Mouse (Mus musculus) forebrain, embryonic 15.5 days (tissue): Measurements from ENCODE around the gene Kxd1. TPM values are rescaled to one million over a fixed set of nuclear protein-coding genes. Genes with fewer than 3 reads are reported as not detected.
"Not testable (repeated sequence)": the region's sequence is repeated elsewhere in the genome, so short reads cannot be mapped to it uniquely, and the experiment has no call there.

Experiments
- ATAC-seq: fragments of 200-750 bp; cut with Nextera tagmentation; replicated peaks from 2 replicates; pipeline ENCODE4 v1.8.0; 2017; ENCODE audit warnings: mild to moderate bottlenecking, moderate TSS enrichment, moderate library complexity
- H3K27ac ChIP-seq: fragments of 300-500 bp; sonication (generic); replicated peaks from 2 replicates; pipeline ENCODE4 v1.5.1; 2015; ENCODE audit warnings: mild to moderate bottlenecking, inconsistent platforms
- H3K27me3 ChIP-seq: fragments of 300-500 bp; sonication (generic); 2 replicates; pipeline ENCODE4 v1.6.1; 2015; ENCODE audit warnings: inconsistent platforms
- H3K36me3 ChIP-seq: fragments of 300-500 bp; sonication (generic); 2 replicates; pipeline ENCODE4 v1.6.1; 2015; ENCODE audit warnings: mild to moderate bottlenecking, inconsistent platforms
- H3K4me1 ChIP-seq: fragments of 300-500 bp; sonication (generic); 2 replicates; pipeline ENCODE4 v1.6.1; 2015; ENCODE audit warnings: inconsistent platforms
- H3K4me2 ChIP-seq: fragments of 300-500 bp; sonication (generic); replicated peaks from 2 replicates; pipeline ENCODE4 v1.6.1; 2015; ENCODE audit warnings: mild to moderate bottlenecking, inconsistent platforms
- H3K4me3 ChIP-seq: fragments of 300-500 bp; sonication (generic); 2 replicates; pipeline ENCODE4 v1.5.1; 2015; ENCODE audit warnings: mild to moderate bottlenecking, inconsistent platforms
- H3K9ac ChIP-seq: fragments of 300-500 bp; sonication (generic); replicated peaks from 2 replicates; pipeline ENCODE4 v1.6.1; 2015; ENCODE audit warnings: mild to moderate bottlenecking, inconsistent platforms
- H3K9me3 ChIP-seq: fragments of 300-500 bp; sonication (generic); 2 replicates; pipeline ENCODE4 v1.6.1; 2016; ENCODE audit warnings: inconsistent platforms
- WGBS: fragments of 180-500 bp; shearing (Covaris S2); methylation state at CpG from one replicate; pipeline ENCODE4 v1.1.7; 2015; ENCODE audit warnings: mixed read lengths; 5-methylcytosine and 5-hydroxymethylcytosine counted together
- polyA plus RNA-seq: library from polyadenylated mRNA; unstranded; fragments of >200 nt; fragmentation: Nextera tagmentation; extraction: Ambion mirVana; gene quantifications from 2 replicates; pipeline ENCODE4 v1.2.1, GENCODE M21; 2015

Kxd1 gene
- polyA plus RNA-seq, 1 experiment from 2014 or later: 49.8 TPM

DNA sequence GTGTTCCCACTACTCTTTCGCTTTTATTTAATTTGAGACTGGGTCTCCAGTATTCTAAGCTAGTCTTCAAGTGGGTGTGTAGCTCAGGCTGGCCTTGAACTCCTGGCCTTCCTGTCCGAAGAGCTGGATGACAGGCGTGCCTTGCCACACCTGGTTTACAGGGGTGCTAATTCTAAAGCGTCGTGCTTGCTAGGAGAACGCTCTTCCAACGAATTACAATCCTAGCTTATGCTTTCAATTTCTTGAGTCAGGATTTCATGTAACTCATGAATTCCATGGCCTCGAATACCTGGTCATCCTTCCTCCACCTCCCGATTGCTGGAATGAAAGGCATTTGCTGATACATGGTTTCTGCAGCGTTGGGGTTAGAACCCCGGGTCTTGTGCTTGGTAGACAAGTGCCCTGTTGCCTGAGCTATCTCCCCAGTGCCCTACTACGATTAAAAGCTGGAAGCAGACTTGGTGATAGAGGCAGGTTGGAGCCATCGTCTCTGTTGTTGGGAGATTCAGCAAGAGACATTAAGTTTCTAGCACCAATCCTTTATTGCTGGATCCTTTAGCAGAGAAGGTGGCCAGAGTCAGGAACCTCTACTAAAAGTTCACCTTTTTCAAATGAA, 534 bp upstream of the Kxd1 start:
- Histone ChIP-seq H3K4me1 (peaks cover 35% of the 10 kb centered on the region), H3K27ac (peak overlapping the region; percentile 84), H3K36me3 (peaks cover 24% of the 10 kb centered on the region), H3K4me3 (peak overlapping the region; percentile 76), H3K9me3 (no peaks in the 10 kb centered on the region), H3K27me3 (no peaks in the 10 kb centered on the region), H3K4me2 (peak overlapping the region; percentile 72), H3K9ac (peak overlapping the region; percentile 91)
- 32% methylated on average over 13 of the region's 13 CpGs for WGBS
- ATAC-seq: no peak

DNA sequence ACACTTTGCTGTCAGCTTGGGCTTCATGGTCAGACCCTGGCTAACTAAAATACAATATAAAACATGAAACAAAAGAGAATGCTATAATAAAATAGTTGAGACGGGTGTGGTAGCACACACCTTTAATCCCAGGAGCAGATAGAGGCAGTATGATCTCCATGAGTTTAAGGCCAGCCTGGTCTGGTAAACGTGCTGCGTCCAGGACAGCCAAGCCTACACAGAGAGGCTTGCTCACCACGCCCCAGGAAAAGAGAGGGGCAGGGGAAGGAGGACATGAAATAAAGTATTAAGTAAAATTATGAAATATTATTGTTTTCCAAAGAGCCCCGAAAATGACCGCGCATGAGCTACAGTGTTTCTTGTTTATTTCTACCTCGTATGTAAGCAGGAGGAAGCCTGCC, 645 bp downstream of the Kxd1 start:
- no peak for ATAC-seq
- Histone ChIP-seq H3K27me3 (no peaks in the 10 kb centered on the region), H3K27ac (peak overlapping the region; percentile 84), H3K36me3 (peaks cover 13% of the 10 kb centered on the region), H3K4me2 (peak overlapping the region; percentile 59), H3K4me1 (peaks cover 41% of the 10 kb centered on the region), H3K9ac (peak overlapping the region; percentile 91), H3K9me3 (no peaks in the 10 kb centered on the region), H3K4me3 (peak overlapping the region; percentile 76)
- WGBS: 2% methylated on average over 8 of the region's 8 CpGs

DNA sequence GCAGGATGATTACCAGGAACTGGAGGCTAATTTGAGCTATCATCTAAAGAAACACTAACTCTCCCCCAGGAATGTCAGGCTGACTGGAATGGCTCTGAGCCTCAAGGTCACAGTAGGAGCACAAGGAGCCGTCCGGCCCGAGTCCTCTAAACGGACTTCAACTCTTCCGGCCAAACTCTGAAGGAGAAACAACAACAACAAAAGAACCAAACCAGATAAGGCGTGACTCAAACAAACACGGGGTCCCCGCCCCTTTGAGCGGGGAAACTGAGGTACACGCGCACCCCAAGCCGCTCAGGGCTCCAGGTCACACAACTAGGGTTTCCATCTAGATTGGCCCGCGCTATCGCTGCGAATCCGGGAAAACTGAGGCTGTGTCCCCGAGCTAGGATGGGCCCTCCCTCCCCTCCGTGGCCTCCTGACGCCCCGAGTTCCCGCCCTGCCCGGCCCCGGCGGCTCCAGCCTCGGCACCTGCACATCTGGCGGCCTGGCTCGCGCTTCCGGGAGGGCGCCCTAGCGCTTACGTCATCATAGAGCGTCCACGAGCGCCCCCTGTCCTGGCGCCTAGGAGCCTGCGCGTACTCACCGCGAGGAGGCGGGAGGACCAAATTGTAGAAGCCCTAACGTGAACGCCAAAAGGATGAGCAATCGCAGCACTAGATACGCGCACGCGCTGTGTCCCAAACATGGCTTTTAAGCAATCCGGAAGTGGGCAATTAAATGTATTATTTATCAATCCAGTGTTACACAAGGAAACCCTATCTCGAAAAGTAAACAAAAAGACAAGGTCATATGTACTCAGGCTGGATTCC, 5.0 kb downstream of the Kxd1 start:
- Histone ChIP-seq H3K4me1 (peaks cover 23% of the 10 kb centered on the region), H3K4me3 (peak overlapping the region; percentile 76), H3K36me3 (peaks cover 5% of the 10 kb centered on the region; the same call in 1 of the 2 replicates), H3K27me3 (no peaks in the 10 kb centered on the region), H3K4me2 (peak overlapping the region; percentile 70), H3K9ac (peak overlapping the region; percentile 78), H3K9me3 (no peaks in the 10 kb centered on the region), H3K27ac (peak overlapping the region; percentile 93)
- WGBS: under 1% methylated on average over 51 of the region's 51 CpGs
- peak; percentile 85 for ATAC-seq

- no peak overlapping the region for H3K9ac ChIP-seq
- no peaks in the 10 kb centered on the region for H3K9me3 ChIP-seq
- H3K4me1 ChIP-seq: peaks cover 14% of the 10 kb centered on the region
- no peak overlapping the region for H3K4me3 ChIP-seq
- no peak overlapping the region for H3K27ac ChIP-seq
- no peaks in the 10 kb centered on the region for H3K27me3 ChIP-seq
- no peak for ATAC-seq
- H3K36me3 ChIP-seq: peaks cover 11% of the 10 kb centered on the region
- WGBS: 66% methylated on average over 2 of the region's 2 CpGs
- no peak overlapping the region for H3K4me2 ChIP-seq
Observed at GRCm38 (mm10) chr8:70519606-70520005, 8.2 kb downstream of the Kxd1 start.

GRCm38 (mm10) chr8:70519043-70519442, 8.7 kb downstream of the Kxd1 start:
- no peak overlapping the region for H3K9ac ChIP-seq
- no peak for ATAC-seq
- no peak overlapping the region for H3K4me2 ChIP-seq
- H3K36me3 ChIP-seq: peaks cover 14% of the 10 kb centered on the region
- 96% methylated on average over 6 of the region's 6 CpGs for WGBS
- peaks cover 14% of the 10 kb centered on the region for H3K4me1 ChIP-seq
- no peaks in the 10 kb centered on the region for H3K9me3 ChIP-seq
- H3K27ac ChIP-seq: no peak overlapping the region
- no peak overlapping the region for H3K4me3 ChIP-seq
- H3K27me3 ChIP-seq: no peaks in the 10 kb centered on the region

GRCm38 (mm10) chr8:70517940-70518643, 9.7 kb downstream of the Kxd1 start:
- Histone ChIP-seq H3K9ac (no peak overlapping the region), H3K4me1 (peaks cover 11% of the 10 kb centered on the region), H3K27ac (no peak overlapping the region), H3K27me3 (no peaks in the 10 kb centered on the region), H3K4me2 (no peak overlapping the region), H3K4me3 (no peak overlapping the region), H3K9me3 (no peaks in the 10 kb centered on the region), H3K36me3 (peaks cover 19% of the 10 kb centered on the region)
- WGBS: 75% methylated on average over 10 of the region's 10 CpGs
- ATAC-seq: no peak

DNA sequence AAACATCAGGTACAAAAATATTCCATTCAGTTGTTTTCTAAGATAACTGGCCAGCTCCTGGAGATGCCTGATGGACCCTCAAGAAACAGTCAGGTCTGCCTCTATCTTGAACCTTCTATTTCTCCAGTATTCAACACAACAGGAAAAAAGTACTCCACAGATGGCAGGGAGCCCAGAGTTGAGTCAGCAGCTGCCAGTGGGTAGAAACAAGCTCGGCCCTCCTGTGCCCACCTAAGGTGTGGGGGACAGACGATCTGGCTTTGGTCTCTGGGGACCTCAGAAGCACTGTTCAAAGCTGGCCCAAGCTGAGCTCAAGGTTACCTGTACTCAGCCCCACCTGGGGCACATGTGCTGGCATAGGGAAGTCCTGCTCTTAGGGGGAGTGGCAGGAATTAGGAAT, 14.3 kb downstream of the Kxd1 start:
- 49% methylated on average over 2 of the region's 2 CpGs for WGBS
- no peak overlapping the region for H3K27ac ChIP-seq
- H3K27me3 ChIP-seq: no peaks in the 10 kb centered on the region
- peaks cover 24% of the 10 kb centered on the region for H3K36me3 ChIP-seq
- H3K9me3 ChIP-seq: no peaks in the 10 kb centered on the region
- no peak for ATAC-seq
- H3K4me1 ChIP-seq: peaks cover 18% of the 10 kb centered on the region
- H3K4me2 ChIP-seq: no peak overlapping the region
- no peak overlapping the region for H3K4me3 ChIP-seq
- no peak overlapping the region for H3K9ac ChIP-seq

DNA sequence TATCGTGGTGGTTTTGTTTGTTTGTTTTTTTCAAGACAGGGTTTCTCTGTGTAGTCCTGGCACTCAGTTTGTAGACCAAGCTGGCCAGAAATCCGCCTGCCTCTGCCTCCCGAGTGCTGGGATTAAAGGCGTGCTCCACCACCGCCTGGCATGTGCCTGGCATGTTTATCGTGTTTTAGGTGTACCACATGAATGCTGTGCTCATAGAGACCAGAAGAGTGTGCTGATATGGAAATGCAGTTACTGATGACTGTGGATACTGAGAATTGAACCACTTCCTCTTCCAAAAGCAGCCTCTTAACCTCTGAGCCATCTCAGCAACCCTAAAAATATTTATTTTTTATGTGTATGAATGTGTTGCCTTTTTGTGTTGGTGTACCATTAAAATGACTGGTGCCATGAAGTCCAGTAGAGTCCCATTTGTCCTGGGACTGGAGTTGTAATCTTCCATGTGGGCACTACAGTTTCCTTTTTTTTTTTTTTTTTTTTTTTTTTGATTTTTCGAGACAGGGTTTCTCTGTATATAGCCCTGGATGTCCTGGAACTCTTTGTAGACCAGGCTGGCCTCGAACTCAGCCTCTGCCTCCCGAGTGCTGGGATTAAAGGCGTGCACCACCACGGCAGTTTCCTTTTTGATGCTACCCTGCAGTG, 15.4 kb downstream of the Kxd1 start:
- H3K4me2 ChIP-seq: no peak overlapping the region
- no peaks in the 10 kb centered on the region for H3K27me3 ChIP-seq
- no peak overlapping the region for H3K27ac ChIP-seq
- H3K4me1 ChIP-seq: peaks cover 20% of the 10 kb centered on the region
- H3K36me3 ChIP-seq: peaks cover 28% of the 10 kb centered on the region
- H3K4me3 ChIP-seq: no peak overlapping the region
- 95% methylated on average over 11 of the region's 11 CpGs for WGBS
- no peak overlapping the region for H3K9ac ChIP-seq
- no peaks in the 10 kb centered on the region for H3K9me3 ChIP-seq
- no peak for ATAC-seq

DNA sequence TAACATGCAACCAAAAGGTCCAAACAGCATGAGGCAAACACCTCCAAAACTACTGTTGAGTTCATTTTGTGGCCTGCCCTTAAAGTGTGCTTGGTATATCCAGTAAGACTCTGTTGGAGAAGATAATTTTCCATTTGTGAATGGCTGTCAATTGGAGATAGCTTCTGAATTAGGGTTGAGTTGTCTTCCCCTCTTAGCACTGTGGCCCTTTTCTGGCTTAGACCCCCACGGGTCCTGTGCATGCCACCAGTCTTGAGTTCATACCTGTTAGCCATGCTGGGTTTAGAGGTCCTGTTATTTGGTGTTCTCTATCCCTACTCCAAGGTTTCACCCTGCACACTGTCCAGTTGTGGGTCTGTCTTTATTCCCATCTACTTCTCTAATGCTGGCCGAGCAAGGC, 16.0 kb downstream of the Kxd1 start:
- Histone ChIP-seq H3K36me3 (peaks cover 34% of the 10 kb centered on the region), H3K9me3 (no peaks in the 10 kb centered on the region), H3K4me2 (no peak overlapping the region), H3K9ac (no peak overlapping the region), H3K27me3 (no peaks in the 10 kb centered on the region), H3K4me3 (no peak overlapping the region), H3K27ac (no peak overlapping the region), H3K4me1 (peaks cover 23% of the 10 kb centered on the region)
- WGBS: 100% methylated on average over 2 of the region's 2 CpGs
- ATAC-seq: no peak

DNA sequence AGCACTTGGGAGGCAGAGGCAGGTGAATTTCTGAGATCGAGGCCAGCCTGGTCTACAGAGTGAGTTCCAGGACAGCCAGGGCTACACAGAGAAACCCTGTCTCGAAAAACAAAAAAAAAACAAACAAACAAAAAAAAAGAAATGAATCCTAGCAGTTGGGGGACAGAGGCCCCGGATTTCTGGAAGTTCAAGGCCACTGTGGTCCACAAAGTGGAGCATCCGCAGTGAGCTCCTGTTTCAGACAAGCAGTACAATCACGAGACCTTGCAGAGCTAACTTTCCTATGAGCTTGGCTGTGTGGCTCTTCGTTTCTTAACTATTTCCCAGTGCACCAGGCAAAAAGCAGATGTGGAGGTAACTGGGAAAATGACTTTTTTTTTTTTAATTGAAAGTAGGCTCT, 16.6 kb downstream of the Kxd1 start:
- not testable (repeated sequence) for ATAC-seq, H3K27me3 ChIP-seq, H3K9me3 ChIP-seq
- peak overlapping the region; percentile 97 for H3K4me2 ChIP-seq
- H3K27ac ChIP-seq: peak overlapping the region; percentile 99; the same call in 1 of the 2 replicates
- H3K9ac ChIP-seq: peak overlapping the region; percentile 89; the same call in 1 of the 2 replicates
- H3K4me1 ChIP-seq: peaks cover 25% of the 10 kb centered on the region
- WGBS: 85% methylated on average over 6 of the region's 6 CpGs
- peak overlapping the region; percentile 84 for H3K4me3 ChIP-seq
- H3K36me3 ChIP-seq: peaks cover 29% of the 10 kb centered on the region

- Histone ChIP-seq H3K4me3 (peak within 1 kb of the TSS; percentile 84), H3K36me3 (peaks cover 28% of the 10 kb centered on the region), H3K4me1 (peaks cover 32% of the 10 kb centered on the region), H3K9me3 (no peaks in the 10 kb centered on the region), H3K4me2 (peak within 1 kb of the TSS; percentile 97), H3K27me3 (no peaks in the 10 kb centered on the region), H3K27ac (peak within 1 kb of the TSS; percentile 99), H3K9ac (peak within 1 kb of the TSS; percentile 89)
- peak; percentile 88 for ATAC-seq
- WGBS: 1% methylated on average over 74 of the region's 74 CpGs
Observed at GRCm38 (mm10) chr8:70510228-70510915, 17.4 kb downstream of the Kxd1 start, which contains the start of gene Uba52. TSS of gene Uba52 (minus strand) at chr8:70510801.
